Mouse (Mus musculus) layer of hippocampus, adult 18-20 months (tissue): ENCODE data around the gene Ptk6. TPM values are rescaled to one million over a fixed set of nuclear protein-coding genes. Genes with fewer than 3 reads are reported as not detected.

Experiments used
- DNase-seq, 2 experiments: peaks; one replicate each; pipeline ENCODE4 v3.0.0; 2022; ENCODE audit warnings: low spot score in 2 of 2
- long read RNA-seq: library from polyadenylated mRNA; stranded (forward); transcript quantifications from one replicate; pipeline ENCODE4 v2.0.0, GENCODE M21; 2021
- total RNA-seq, 2 experiments: library from RNA; stranded (reverse); gene quantifications; 2 replicates each; pipeline ENCODE4 v1.2.3; 2021

Ptk6 gene
- not detected for total RNA-seq
- long read RNA-seq = 0 reads

GRCm38 (mm10) chr2:181202422-181202821 is at the start of gene Ptk6:
Ptk6 (minus strand) TSS chr2:181202789.
- no peak for DNase-seq

DNA sequence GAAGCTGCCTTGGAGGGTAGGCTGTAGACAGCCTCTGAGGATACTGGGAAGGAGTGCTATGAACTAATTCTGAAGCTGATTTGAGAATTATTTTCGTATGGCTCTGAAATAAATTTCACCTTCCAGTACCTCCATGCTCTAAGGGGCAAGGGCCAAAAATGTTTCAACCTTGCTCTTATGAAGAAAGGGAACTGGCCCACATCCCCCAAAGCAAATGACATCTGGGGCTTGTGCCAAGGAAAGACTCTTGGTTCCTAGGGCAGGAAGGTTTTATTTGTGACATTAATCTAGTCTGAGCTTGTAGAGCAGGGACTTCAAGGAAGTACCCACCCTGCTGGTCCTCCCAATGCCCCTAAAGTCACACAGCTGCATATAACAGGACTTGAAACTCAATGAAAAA is 49.3 kb upstream of the Ptk6 start:
- DNase-seq = no peak

DNA sequence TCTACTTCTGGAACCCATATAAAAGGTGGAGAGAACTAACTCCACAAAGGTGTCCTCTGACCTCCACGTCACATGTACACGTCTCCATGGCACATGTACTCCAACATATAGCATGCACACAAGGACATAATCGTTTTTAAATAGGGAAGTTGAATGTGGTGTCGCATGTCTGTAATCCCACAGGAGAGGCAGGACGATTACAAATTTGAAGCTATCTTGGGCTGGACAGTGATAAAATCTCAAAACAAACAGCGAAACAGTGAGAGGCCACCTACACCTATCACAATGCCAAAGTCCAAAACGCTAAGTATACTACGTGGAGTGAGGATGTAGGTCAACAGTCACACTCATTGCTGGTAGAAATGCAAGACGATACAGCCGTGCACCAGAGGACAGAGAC is 46.6 kb upstream of the Ptk6 start:
- no peak for DNase-seq

DNA sequence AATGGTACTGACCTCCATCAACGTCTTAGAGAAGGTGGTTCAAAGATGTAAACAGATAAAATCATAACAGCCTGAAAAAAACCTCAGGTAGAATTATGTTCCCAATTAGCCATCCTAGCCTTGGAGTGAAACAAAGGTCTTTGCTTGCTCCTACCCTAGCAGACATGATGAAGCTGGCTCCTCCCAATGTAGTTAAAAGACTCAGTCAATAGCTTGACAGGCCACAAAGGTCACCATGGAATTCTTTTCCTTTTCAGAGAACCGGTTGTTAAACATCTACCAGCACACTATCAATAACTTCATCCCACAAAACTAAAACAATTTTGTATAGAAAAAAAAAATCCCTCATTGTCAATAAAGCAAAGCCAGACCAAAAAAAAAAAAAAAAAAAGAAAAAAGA is 42.4 kb upstream of the Ptk6 start:
- no peak for DNase-seq

DNA sequence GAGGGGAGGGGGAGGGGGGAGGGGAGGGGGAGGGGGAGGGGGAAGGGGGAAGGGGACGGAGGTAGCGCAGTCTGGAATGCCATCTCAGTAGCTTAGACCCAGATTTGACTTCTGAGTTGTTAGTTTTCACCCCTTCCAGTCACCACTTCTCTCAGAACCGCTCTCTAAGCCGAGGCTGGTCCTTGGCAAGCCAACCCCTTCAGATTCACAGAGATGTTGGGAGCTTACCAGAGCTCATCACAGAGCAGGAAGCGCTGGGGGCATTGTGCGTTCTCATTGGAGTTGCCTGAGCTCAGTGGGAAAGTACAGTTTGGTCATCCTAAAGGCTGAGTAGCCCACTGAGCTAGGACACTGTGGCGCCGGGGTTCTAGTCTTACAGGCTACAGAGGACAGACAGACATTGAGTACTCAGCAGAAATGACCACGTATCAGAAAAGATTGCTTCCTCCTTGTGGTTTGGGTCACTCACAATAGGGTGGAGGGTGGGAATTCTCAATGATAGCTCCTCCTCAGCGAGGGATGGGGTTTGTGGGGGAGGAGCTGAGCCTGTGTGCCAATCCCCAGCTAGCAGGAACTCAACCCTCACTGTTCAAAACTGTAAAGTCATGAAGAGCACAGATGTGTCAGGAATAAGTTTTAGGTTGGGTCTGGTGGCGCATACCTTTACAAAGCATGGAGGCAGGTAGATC is 41.3 kb upstream of the Ptk6 start:
- no peak for DNase-seq

DNA sequence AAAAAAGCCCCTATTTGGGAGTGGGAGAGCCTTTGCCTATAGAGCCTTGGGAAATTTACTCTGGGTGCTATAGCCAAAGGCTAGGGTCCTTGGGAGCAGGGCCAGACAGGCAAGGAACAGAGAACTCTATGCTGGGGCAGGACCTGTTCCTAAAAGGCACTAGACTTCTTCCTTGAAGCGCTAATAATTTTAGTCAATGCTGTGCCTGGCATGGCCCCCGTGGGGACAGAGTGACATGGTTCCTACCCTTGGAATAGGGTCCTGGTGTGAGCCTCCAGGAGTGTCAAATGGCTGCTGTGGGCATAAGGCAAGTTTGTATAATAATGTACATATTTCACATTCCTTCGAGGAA is 39.7 kb upstream of the Ptk6 start:
- DNase-seq = no peak

DNA sequence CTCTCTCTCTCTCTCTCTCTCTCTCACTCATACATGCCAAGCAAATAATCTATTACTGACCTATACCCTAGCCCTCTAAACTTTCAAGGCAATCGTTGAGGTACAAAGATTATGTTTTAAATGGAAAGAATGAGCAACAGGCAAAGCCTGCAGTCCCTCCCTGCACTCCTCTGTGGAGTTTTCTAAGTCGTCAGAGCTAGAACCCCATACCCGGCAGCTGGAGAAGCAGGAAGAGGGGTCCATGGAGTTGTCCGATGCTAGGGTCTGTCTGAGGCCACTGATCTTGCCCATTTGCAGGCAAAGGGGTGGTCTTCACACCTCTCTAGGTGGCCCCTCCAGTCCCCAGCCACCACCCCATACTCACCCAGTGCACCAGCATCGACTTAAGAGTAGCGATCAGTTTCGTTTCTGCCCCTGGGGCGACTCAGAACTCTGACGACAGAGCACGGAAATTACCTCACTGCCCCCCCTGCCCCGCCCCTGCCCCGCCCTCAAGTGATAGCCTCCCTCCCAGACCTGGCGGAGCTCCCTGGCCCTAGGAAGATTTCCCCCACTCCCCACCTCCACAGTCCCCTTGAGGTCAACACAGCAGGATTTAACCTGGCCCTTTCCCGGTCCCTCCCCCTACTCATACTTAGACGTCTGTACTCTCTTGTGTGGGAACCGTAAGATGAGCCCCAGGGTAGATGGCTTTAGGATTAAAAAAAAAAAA is 39.2 kb upstream of the Ptk6 start, which contains the start of gene Helz2:
Gene Helz2 (minus strand): TSS at position 426 of the 712 bp plus-strand sequence.
- DNase-seq = no peak

DNA sequence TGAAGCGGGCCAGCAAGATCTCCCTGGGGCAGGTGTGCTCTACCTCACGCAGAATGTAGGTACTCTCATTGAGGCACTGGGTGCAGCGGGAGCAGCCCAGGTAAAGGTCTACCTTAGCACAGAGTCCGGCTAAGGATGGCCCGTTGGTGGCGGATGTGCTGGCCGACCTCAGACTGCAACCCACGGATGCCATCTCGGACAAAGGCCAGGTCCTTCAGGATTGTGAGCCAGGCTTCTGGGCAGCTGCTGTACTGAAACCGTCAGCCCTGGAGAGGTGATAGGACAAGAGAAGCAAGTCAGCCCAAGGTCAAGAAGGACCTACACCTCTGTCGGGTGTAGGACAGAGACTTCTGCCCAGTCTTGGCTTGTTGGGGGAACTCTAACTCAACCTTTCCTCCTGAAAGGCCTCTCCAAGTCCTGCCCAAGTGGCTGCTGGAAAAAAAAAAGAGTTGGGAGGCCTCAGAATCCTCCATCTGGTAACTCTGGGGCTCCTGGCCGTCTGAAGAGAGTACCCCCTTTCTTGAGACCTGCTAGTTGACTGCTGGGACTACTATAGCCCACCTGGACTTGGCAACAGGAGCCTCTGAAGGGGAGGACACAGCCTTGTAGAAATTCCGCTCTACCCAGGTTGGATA is 38.3 kb upstream of the Ptk6 start:
- DNase-seq = no peak

- no peak for DNase-seq
Observed at GRCm38 (mm10) chr2:181239261-181239660, 36.7 kb upstream of the Ptk6 start.

GRCm38 (mm10) chr2:181238861-181239260 is 36.3 kb upstream of the Ptk6 start:
- DNase-seq = no peak

- no peak for DNase-seq
Observed at GRCm38 (mm10) chr2:181238091-181238610, 35.6 kb upstream of the Ptk6 start.

GRCm38 (mm10) chr2:181237251-181238014 is 34.8 kb upstream of the Ptk6 start:
- no peak for DNase-seq

DNA sequence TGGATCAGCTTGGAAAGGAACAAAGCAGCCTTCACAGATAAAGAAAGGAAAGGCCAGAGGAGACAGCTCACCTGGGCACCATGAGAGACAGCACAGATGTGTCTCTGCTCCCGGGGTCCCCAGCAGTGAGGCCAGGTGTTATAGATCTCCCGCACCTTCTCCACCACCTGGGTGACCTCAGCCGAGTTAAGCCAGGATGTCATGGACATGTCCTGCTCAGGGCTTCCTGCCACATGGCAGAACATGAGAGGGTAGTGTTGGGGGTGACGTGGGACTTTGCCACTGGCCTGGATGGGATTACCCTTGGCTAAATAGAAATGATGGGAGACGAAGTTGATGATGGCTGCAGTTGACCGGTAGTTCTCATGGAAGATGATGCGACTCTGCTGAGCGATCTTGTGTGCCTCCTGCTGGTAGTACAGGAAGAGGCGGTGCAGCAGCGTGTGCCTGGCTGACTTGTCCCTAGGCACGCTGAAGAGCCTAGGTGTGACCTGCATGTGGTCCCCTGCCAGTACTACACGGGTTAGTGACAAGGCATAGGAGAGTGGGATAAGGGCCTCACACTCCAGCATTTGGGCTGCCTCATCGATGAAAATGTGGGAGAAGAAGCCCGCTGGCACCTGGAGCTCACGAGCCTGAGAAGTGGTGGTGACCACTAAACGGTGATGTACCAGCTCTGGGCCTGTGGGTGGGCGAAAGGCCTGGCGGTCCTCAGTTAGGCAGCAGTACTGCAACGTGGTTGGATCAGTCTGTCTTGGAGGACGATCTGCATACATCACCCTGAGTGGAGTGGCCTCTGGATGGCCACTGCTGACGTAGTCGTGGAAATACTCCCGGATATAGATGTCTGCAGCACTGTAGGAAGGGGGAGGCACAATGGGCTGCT is 33.3 kb upstream of the Ptk6 start:
- no peak for DNase-seq

GRCm38 (mm10) chr2:181234680-181235079 is 32.1 kb upstream of the Ptk6 start:
- DNase-seq = no peak

DNA sequence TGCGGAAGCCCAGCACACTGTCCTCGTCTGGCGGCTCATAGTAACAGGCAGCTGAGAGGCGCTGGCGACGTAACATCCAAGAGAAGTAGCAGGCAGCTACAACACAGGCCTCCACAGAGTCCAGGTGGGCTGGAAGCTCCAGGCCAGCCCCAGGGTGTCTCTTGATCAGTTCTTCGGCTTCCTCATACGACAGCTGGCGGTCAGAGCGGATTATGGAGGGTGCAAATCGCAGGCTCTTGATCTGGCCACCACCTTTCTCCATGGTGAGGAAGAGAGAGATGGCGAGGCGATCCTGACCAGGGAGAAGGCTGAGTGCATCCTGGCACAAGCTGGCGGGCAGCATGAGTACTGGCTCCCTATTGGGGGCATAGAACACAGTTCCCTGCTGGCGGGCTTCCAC is 30.9 kb upstream of the Ptk6 start:
- no peak for DNase-seq

DNA sequence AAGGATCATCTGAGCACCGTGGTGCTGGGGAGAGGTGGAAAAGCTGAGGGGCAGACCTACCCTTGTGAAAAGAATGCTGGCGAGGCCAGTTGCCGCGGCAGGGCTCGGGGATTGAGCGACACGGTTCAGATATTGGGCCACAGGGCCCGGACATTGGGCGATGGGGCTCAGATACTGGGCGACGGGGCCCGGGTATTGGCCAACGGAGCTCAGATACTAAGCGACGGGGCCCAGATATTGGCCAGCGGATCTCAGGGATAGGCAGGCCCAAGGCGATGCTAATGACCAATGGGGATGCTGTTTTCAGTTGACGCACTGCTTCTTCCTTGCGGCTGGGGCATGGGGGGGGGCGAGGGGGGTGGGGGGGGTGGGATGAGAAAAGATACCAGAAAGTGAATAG is 28.6 kb upstream of the Ptk6 start:
- no peak for DNase-seq

DNA sequence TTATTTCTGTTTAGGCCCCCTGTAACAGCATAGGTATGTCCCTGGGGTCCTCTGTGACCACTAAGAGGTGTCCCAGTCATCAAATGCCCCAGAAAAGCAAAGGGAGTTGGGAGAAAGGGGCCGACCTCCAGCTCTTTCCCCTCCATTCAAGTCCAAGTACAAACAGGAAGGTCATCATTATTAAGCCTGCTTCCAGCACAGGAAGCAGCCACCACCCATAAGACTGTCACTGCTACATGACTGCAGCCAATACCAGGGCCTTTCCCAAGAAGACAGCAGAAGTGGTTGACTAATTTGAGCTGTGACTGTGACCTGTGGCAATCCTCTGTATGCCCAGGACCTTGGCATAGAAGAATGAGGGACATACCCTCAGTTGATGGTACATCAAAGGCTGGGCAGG is 25.7 kb upstream of the Ptk6 start:
- no peak for DNase-seq

DNA sequence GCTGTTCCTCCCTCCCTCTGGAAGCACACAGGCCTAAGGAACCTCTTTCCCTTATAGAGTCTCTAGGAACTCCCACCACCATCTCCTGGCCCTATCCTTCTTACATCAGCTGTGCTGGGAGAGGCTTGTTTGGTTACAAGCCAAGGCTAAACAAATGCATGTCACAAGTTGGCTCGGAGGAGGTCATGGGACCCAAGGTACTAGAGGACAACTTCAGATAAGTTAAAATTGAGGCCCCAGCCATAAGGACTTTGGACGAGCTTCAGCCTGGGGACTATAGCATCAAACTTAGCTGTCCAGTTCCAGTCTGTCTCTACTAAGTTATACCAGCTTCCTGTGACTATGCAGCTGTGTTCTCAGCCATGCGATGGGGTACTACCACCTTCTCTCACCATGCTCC is 24.5 kb upstream of the Ptk6 start:
- DNase-seq = no peak

- no peak for DNase-seq
Observed at GRCm38 (mm10) chr2:181224994-181225393, 22.4 kb upstream of the Ptk6 start.

- DNase-seq = no peak
Observed at GRCm38 (mm10) chr2:181220361-181220760, 17.8 kb upstream of the Ptk6 start.
